Mouse (Mus musculus) heart, adult 2 months (tissue): ENCODE results near the gene Junb. TPM values are rescaled to one million over a fixed set of nuclear protein-coding genes. Genes with fewer than 3 reads are reported as not detected.

Experiments
- DNase-seq, 2 experiments: peaks; one replicate each; pipeline ENCODE4 v3.0.0; 2021
- H3K27ac ChIP-seq: fragments of 200-600 bp; 2 replicates; pipeline ENCODE4 v1.8.1; 2022
- H3K27me3 ChIP-seq: fragments of 200-500 bp; 2 replicates; pipeline ENCODE4 v1.6.1; 2012; ENCODE audit warnings: mild to moderate bottlenecking, low read length, inconsistent platforms, mixed read lengths; ENCODE audit not compliant: control insufficient read depth, insufficient read depth
- H3K36me3 ChIP-seq: fragments of 200-500 bp; 2 replicates; pipeline ENCODE4 v1.6.1; 2012; ENCODE audit warnings: low read length, inconsistent platforms; ENCODE audit not compliant: control insufficient read depth, insufficient read depth
- H3K4me1 ChIP-seq: fragments of 200-500 bp; 2 replicates; pipeline ENCODE4 v1.6.1; 2011; ENCODE audit warnings: low read length; ENCODE audit not compliant: control insufficient read depth, insufficient read depth
- H3K4me3 ChIP-seq: fragments of 200-600 bp; 2 replicates; pipeline ENCODE4 v1.8.1; 2022
- H3K79me2 ChIP-seq: fragments of 200-500 bp; replicated peaks from 2 replicates; pipeline ENCODE4 v1.6.1; 2012; ENCODE audit warnings: mild to moderate bottlenecking, inconsistent platforms, low read length, moderate library complexity, mixed read lengths; ENCODE audit not compliant: control insufficient read depth, insufficient read depth
- H3K9ac ChIP-seq: fragments of 200-500 bp; 2 replicates; pipeline ENCODE4 v1.6.1; 2012; ENCODE audit warnings: low read depth, mild to moderate bottlenecking, control low read depth, inconsistent platforms, low read length, mixed read lengths
- CTCF ChIP-seq: fragments of 200-600 bp; IDR thresholded peaks from 2 replicates; pipeline ENCODE4 v1.8.1; 2022; ENCODE audit warnings: antibody characterized with exemption, mild to moderate bottlenecking, moderate library complexity
- EP300 ChIP-seq: fragments of 200-500 bp; IDR thresholded peaks from 2 replicates; pipeline ENCODE4 v1.6.1; 2011; ENCODE audit warnings: low read depth, low read length, control low read depth; ENCODE audit not compliant: insufficient read depth
- POLR2A ChIP-seq: fragments of 200-500 bp; IDR thresholded peaks from 2 replicates; pipeline ENCODE4 v1.6.1; 2011; ENCODE audit warnings: mild to moderate bottlenecking, low read depth, low read length, control low read depth; ENCODE audit not compliant: insufficient read depth
- WGBS: fragments of 180-500 bp; shearing (Covaris S2); methylation state at CpG from one replicate; pipeline ENCODE4 v1.1.7; 2018; 5-methylcytosine and 5-hydroxymethylcytosine counted together
- intact Hi-C: fragments of 180-260 bp; cut with DNase I; formaldehyde crosslinking; loops from one replicate; pipeline ENCODE4 v1.15.1; 2025
- polyA plus RNA-seq: library from polyadenylated mRNA; depleted of rRNA; stranded (reverse); fragments of >200 nt; gene quantifications from 2 replicates; pipeline ENCODE4 v1.2.3, GENCODE M21; 2012
- total RNA-seq, 2 experiments: library from RNA; stranded (reverse); gene quantifications; 2 replicates each; pipeline ENCODE4 v1.2.3; 2021

Junb gene
- total and polyA plus RNA-seq, 3 experiments: 10.4 to 19.0 (median 17.3) TPM

- Histone ChIP-seq H3K36me3 (no peaks in the 10 kb centered on the region), H3K79me2 (no peaks in the 10 kb centered on the region), H3K4me1 (no peaks in the 10 kb centered on the region; the same call in 1 of the 2 replicates), H3K4me3 (no peak overlapping the region), H3K27ac (no peak overlapping the region), H3K27me3 (peaks cover 9% of the 10 kb centered on the region), H3K9ac (no peak overlapping the region)
- intact Hi-C loops: no loop called here
- TF ChIP-seq EP300 (no peak), POLR2A (no peak), CTCF (no peak)
- DNase-seq: no peak
- WGBS: 15% methylated on average over 28 of the region's 28 CpGs
These were observed 32.7 kb upstream of the Junb start for GRCm38 (mm10) chr8:85011242-85011641.

GRCm38 (mm10) chr8:85007686-85008085, 29.2 kb upstream of the Junb start:
- H3K27me3 ChIP-seq: peaks cover 6% of the 10 kb centered on the region; the same call in 1 of the 2 replicates
- no peak overlapping the region for H3K4me3 ChIP-seq
- 12% methylated on average over 25 of the region's 25 CpGs for WGBS
- no peaks in the 10 kb centered on the region for H3K4me1 ChIP-seq
- no peak overlapping the region for H3K27ac ChIP-seq
- DNase-seq: peak in 1 of 2 experiments; percentile 54
- TF ChIP-seq EP300 (no peak), CTCF (peak; percentile 62)
- H3K36me3 ChIP-seq: no peaks in the 10 kb centered on the region
- intact Hi-C loops: no loop called here
- no peak overlapping the region for H3K9ac ChIP-seq
- H3K79me2 ChIP-seq: no peaks in the 10 kb centered on the region

- H3K4me1 ChIP-seq: peaks cover 1% of the 10 kb centered on the region; the same call in 1 of the 2 replicates
- no peak overlapping the region for H3K27ac ChIP-seq
- H3K27me3 ChIP-seq: no peaks in the 10 kb centered on the region
- peak; percentile 52; the same call in 1 of the 2 replicates for TF ChIP-seq EP300
- peak; percentile 99 for TF ChIP-seq CTCF
- no peak for TF ChIP-seq POLR2A
- no peaks in the 10 kb centered on the region for H3K36me3 ChIP-seq
- no peak overlapping the region for H3K4me3 ChIP-seq
- 0 out of 2 replicates have a peak overlapping the region, but pooled peaks have one; percentile 8 for H3K9ac ChIP-seq
- intact Hi-C loops: loop anchor here (1.0 to 5.0 kb wide), 2 partner anchors 40 to 69 kb away; no protein-coding TSS in a partner anchor
- WGBS: 7% methylated on average over 19 of the region's 19 CpGs
- no peaks in the 10 kb centered on the region for H3K79me2 ChIP-seq
- DNase-seq: peak; percentile 89 to 92
These were observed 19.3 kb upstream of the Junb start for GRCm38 (mm10) chr8:84997649-84998295.

GRCm38 (mm10) chr8:84996978-84997377, 18.5 kb upstream of the Junb start:
- no peak overlapping the region for H3K27ac ChIP-seq
- no peak overlapping the region for H3K4me3 ChIP-seq
- TF ChIP-seq EP300 (no peak), POLR2A (no peak), CTCF (no peak)
- H3K27me3 ChIP-seq: no peaks in the 10 kb centered on the region
- H3K36me3 ChIP-seq: no peaks in the 10 kb centered on the region
- intact Hi-C loops: loop anchor here (5.0 kb wide), 1 partner anchor 40 kb away; no protein-coding TSS in a partner anchor
- H3K79me2 ChIP-seq: no peaks in the 10 kb centered on the region
- whole genome bisulfite sequencing: 91% methylated on average over 5 of the region's 5 CpGs
- peaks cover 1% of the 10 kb centered on the region; the same call in 1 of the 2 replicates for H3K4me1 ChIP-seq
- H3K9ac ChIP-seq: no peak overlapping the region
- DNase-seq: peak in 1 of 2 experiments; percentile 14

GRCm38 (mm10) chr8:84995680-84996079, 17.2 kb upstream of the Junb start:
- peaks cover 3% of the 10 kb centered on the region for H3K4me1 ChIP-seq
- H3K4me3 ChIP-seq: no peak overlapping the region
- H3K79me2 ChIP-seq: no peaks in the 10 kb centered on the region
- no peak for TF ChIP-seq EP300
- no peak for TF ChIP-seq POLR2A
- TF ChIP-seq CTCF: no peak
- intact Hi-C loops: loop anchor here (5.0 kb wide), 1 partner anchor 38 kb away; no protein-coding TSS in a partner anchor
- no peak overlapping the region for H3K27ac ChIP-seq
- H3K9ac ChIP-seq: no peak overlapping the region
- WGBS: 36% methylated on average over 25 of the region's 25 CpGs
- H3K36me3 ChIP-seq: no peaks in the 10 kb centered on the region
- DNase-seq: peak in 1 of 2 experiments; percentile 17
- no peaks in the 10 kb centered on the region for H3K27me3 ChIP-seq

GRCm38 (mm10) chr8:84994375-84994774, 15.9 kb upstream of the Junb start:
- no peaks in the 10 kb centered on the region for H3K79me2 ChIP-seq
- DNase-seq: no peak
- WGBS: 90% methylated on average over 9 of the region's 9 CpGs
- H3K9ac ChIP-seq: no peak overlapping the region
- TF ChIP-seq POLR2A (no peak), EP300 (no peak), CTCF (no peak)
- H3K4me3 ChIP-seq: no peak overlapping the region
- no peaks in the 10 kb centered on the region for H3K27me3 ChIP-seq
- peaks cover 5% of the 10 kb centered on the region for H3K4me1 ChIP-seq
- H3K36me3 ChIP-seq: no peaks in the 10 kb centered on the region
- intact Hi-C loops: no loop called here
- H3K27ac ChIP-seq: no peak overlapping the region
